Mouse (Mus musculus): ENCODE data around the gene Rhov.

Rhov gene

DNA sequence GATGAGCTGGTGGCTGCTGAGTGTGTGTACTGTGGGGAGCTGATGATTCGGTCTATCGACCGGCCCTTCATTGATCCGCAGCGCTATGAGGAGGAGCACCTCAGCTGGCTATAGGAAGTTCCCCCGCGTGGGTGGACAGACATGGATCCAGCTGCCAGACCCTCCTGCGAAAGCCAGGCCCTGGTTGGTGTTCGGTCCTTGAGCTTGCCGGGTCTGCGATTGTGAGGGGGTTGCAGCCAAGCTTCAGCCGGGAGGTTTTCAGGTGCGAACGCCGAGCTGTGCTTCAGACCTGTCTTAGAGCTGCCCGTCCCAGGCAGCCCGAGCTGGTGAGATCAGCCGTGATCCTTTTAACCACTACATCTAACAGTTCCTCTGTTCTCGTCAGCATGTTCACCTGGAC is 26.4 kb upstream of the Rhov start:
- POLR2A ChIA-PET: interaction anchor here in 3 of 4 experiments (0.6 to 4.8 kb wide), 18 partner anchors 9 to 219 kb away, joined by 3 to 45 read pairs (median 4); partner anchors contain the start of genes Vps18 (in 2 of the 3), Chac1 (in 1 of the 3), Dll4 (in 1 of the 3) and Ino80 (in 1 of the 3)
- CTCF ChIA-PET: interaction anchor here (0.5 to 4.4 kb wide), 24 partner anchors 9 to 217 kb away, joined by 3 to 37 read pairs (median 6); partner anchors contain the start of genes Vps18 (in 4 of the 4) and Rhov (in 1 of the 4)

DNA sequence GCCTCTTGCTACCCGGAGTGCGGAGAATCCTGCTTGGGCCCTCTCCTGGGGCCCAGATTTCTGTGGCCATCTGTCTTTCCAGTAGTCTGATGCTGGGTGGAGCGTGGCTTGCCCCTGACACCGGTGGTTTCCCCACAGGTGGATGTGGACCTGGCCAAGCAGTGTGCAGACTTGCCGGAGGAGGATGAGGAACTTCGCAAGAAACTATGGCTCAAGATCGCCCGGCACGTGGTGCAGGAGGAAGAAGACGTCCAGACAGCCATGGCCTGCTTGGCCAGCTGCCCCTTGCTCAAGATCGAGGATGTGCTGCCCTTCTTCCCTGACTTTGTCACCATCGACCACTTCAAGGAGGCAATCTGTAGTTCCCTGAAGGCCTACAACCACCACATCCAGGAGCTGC is 25.7 kb upstream of the Rhov start:
- ChIA-PET CTCF (interaction anchor here (0.6 to 4.4 kb wide), 12 partner anchors 8 to 218 kb away, joined by 3 to 37 read pairs (median 13); partner anchors contain the start of gene Vps18 (in 4 of the 4)), POLR2A (interaction anchor here in 2 of 4 experiments (0.8 to 4.8 kb wide), 10 partner anchors 8 to 181 kb away, joined by 3 to 45 read pairs (median 4); partner anchors contain the start of genes Vps18 (in 2 of the 2), Dll4 (in 1 of the 2) and Ino80 (in 1 of the 2))

DNA sequence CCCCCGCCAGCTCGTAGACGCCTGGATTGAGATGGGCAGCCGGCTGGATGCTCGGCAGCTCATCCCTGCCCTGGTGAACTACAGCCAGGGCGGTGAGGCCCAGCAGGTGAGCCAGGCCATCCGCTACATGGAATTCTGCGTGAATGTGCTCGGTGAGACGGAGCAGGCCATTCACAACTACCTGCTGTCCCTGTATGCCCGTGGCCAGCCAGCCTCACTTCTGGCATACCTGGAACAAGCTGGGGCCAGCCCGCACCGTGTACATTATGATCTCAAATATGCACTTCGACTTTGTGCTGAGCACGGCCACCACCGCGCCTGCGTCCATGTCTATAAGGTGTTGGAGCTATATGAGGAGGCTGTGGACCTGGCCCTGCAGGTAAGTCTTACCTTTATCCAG is 23.3 kb upstream of the Rhov start:
- ChIA-PET CTCF (interaction anchor here (0.5 to 1.6 kb wide), 7 partner anchors 24 to 231 kb away, joined by 3 to 5 read pairs (median 4); partner anchors contain the start of gene Rhov (in 1 of the 4)), POLR2A (interaction anchor here in 3 of 4 experiments (0.5 to 1.9 kb wide), 19 partner anchors 9 to 183 kb away, joined by 3 to 6 read pairs (median 3); partner anchors contain the start of genes Ino80 (in 2 of the 3) and Dll4 (in 1 of the 3))

DNA sequence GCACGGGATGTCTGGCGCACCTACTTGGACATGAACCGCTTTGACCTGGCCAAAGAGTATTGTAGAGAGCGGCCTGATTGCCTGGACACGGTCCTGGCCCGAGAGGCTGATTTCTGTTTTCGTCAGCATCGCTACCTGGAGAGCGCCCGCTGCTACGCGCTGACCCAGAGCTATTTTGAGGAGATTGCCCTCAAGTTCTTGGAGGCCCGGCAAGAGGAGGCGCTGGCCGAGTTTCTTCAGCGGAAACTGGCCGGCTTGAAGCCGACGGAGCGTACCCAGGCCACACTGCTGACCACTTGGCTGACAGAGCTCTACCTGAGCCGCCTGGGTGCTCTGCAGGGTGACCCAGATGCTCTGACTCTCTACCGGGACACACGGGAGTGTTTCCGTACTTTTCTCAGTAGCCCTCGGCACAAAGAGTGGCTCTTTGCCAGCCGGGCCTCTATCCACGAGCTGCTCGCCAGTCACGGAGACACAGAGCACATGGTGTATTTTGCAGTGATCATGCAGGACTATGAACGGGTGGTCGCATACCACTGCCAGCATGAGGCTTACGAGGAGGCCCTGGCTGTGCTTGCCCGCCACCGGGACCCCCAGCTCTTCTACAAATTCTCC is 22.8 kb upstream of the Rhov start:
- CTCF ChIA-PET: interaction anchor here in 3 of 4 experiments (0.9 to 1.6 kb wide), 5 partner anchors 23 to 218 kb away, joined by 3 to 5 read pairs (median 4); partner anchors contain the start of gene Rhov (in 1 of the 3)
- POLR2A ChIA-PET: interaction anchor here in 3 of 4 experiments (0.7 to 1.9 kb wide), 16 partner anchors 9 to 184 kb away, joined by 3 to 6 read pairs (median 4); partner anchors contain the start of genes Ino80 (in 2 of the 3) and Dll4 (in 1 of the 3)

DNA sequence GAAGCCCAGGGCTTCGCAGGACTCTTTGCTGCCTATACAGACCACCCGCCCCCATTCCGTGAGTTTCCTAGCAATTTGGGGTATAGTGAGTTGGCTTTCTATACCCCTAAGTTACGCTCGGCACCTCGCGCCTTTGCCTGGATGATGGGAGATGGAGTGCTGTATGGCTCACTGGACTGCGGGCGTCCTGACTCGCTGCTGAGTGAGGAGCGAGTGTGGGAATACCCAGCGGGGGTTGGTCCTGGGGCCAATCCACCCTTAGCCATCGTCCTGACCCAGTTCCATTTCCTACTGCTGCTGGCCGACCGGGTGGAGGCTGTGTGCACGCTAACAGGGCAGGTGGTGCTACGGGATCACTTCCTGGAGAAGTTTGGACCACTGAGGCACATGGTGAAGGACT is 22.2 kb upstream of the Rhov start:
- ChIA-PET POLR2A (interaction anchor here in 2 of 4 experiments (0.9 to 1.6 kb wide), 4 partner anchors 16 to 90 kb away, joined by 3 to 6 read pairs (median 4); no protein-coding TSS in a partner anchor), CTCF (interaction anchor here in 1 of 4 experiments (1.4 kb wide), 2 partner anchors 42 to 219 kb away, joined by 4 to 5 read pairs; no protein-coding TSS in a partner anchor)

DNA sequence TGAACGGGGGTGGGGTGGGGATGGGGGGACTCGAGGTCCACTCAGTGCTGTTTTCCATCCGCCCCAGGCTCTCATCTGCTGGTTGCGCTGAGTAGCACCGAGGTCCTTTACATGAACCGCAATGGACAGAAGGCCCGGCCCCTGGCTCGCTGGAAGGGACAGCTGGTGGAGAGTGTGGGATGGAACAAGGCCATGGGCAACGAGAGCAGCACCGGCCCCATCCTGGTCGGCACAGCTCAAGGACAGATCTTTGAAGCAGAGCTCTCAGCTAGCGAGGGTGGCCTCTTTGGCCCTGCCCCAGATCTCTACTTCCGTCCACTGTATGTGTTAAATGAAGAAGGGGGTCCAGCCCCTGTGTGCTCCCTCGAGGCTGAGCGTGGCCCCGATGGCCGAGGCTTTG is 21.8 kb upstream of the Rhov start:
- POLR2A ChIA-PET: interaction anchor here in 2 of 4 experiments (0.9 to 1.2 kb wide), 2 partner anchors 16 to 19 kb away, joined by 3 read pairs; no protein-coding TSS in a partner anchor
- CTCF ChIA-PET: no interaction called here

DNA sequence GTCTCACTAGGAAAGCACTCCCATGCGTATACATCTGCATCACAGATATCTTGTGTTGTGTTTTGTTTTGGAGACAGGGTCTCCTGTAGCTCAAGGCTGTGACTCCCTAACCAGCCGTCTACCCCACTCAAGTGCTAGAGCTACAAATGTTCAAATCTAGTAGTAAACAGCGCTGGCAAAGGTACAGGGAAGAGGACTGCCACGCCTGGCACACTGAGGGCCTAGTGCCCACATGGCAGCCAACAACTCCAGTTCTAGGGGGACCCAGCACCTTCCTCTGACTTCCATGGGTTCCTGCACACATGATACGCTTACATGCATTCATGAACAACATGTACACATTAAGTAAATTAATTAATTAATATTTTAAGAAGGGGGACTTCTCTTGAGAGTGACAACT is 21.2 kb upstream of the Rhov start:
- CTCF ChIA-PET: interaction anchor here in 1 of 4 experiments (0.7 kb wide), 1 partner anchor 164 kb away, joined by 6 read pairs; no protein-coding TSS in a partner anchor
- POLR2A ChIA-PET: interaction anchor here in 2 of 4 experiments (0.5 to 1.3 kb wide), 6 partner anchors 15 to 60 kb away, joined by 3 to 7 read pairs (median 3); partner anchors contain the start of gene Chac1 (in 1 of the 2)

DNA sequence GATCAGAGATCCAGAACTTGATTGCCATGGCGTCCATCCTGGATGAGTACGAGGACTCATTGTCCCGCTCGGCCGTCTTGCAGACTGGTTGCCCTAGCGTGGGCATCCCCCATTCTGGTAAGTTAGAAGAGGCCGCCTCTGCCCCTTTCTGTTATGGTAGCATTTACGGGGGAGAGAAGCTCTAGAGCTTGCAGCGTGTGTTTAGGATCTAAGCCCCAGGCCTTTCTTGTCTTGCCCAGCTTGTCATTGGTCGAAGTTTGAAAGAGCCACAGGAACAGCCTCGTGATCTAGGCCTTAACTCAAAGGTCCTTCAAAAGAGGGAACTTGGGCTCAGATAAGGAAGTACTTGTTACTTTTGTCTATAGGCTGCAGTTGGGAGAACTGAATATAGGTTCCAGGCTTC is 17.9 kb upstream of the Rhov start:
- ChIA-PET CTCF (interaction anchor here (0.6 to 3.6 kb wide), 54 partner anchors 9 to 259 kb away, joined by 3 to 115 read pairs (median 5); partner anchors contain the start of genes Dll4 (in 2 of the 4), Rhov (in 2 of the 4), Chp1 (in 1 of the 4) and Exd1 (in 1 of the 4)), POLR2A (interaction anchor here (0.5 to 4.3 kb wide), 49 partner anchors 9 to 387 kb away, joined by 3 to 64 read pairs (median 4); partner anchors contain the start of genes Rhov (in 3 of the 4), Dll4 (in 2 of the 4), Ccdc32 (in 1 of the 4) and Chac1 (in 1 of the 4))

DNA sequence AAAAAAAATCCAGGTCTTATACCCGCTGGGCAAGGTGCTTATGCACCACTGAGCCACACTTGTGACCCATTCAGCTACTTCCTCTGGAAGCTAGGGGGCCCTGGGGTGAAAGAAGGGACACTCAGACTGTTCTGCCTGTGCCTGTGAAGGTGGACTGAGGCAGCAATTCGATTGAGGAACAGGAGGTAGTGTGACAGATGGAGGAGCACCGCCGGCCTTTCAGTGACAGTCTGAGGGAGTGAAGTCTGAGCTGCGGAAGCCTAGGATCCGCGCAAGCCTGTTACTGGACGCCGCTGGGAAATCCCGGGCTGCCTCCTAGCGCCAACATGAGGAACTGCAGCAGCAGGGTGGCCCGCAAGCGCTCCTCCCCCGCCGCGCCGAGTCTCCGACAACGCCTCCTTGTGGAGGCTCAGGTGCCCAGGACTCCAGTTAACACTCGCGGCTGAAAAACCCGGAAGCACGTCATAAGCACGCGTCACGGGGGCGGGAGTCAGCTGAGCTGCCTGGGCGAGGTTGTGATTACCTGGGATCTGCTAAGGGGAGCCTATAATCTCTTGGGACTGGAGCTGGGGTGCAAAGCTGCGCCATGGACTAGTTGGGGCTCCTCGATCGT is 17.3 kb upstream of the Rhov start, which contains the start of gene Vps18:
Gene Vps18, plus strand, starts transcription at position 471 of the 613 bp plus-strand sequence.
- ChIA-PET CTCF (interaction anchor here (0.6 to 3.6 kb wide), 78 partner anchors 8 to 676 kb away, joined by 3 to 115 read pairs (median 4); partner anchors contain the start of genes Dll4 (in 2 of the 4), Rhov (in 2 of the 4), Chp1 (in 1 of the 4) and Exd1 (in 1 of the 4)), POLR2A (interaction anchor here (0.5 to 4.3 kb wide), 68 partner anchors 8 to 386 kb away, joined by 3 to 64 read pairs (median 4); partner anchors contain the start of genes Rhov (in 3 of the 4), Dll4 (in 2 of the 4), Spint1 (in 2 of the 4) and Ccdc32 (in 1 of the 4))

DNA sequence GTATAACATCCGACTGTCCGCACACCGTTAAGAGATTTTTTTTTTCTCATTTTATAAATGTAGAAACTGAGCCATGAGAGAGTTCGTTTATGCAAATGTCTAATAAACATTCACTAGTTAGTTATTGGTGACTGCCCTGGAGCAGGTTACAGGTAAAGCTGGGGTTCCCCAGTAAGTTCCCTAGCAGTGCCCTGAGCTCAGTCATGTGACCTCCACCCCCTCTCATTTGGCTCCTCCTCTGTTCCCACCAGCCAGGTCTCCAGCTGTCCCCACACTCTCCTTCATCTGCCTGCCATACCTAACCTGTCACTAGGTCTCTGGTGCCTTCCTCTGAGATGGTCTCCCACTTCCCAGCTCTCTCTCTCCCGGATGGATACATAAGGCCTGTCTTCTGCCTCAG is 16.3 kb upstream of the Rhov start:
- ChIA-PET POLR2A (interaction anchor here (0.7 to 4.3 kb wide), 33 partner anchors 10 to 190 kb away, joined by 3 to 64 read pairs (median 6); partner anchors contain the start of genes Rhov (in 3 of the 4), Dll4 (in 2 of the 4), Ino80 (in 1 of the 4) and Spint1 (in 1 of the 4)), CTCF (interaction anchor here (0.5 to 3.6 kb wide), 47 partner anchors 10 to 675 kb away, joined by 3 to 115 read pairs (median 5); partner anchors contain the start of genes Dll4 (in 2 of the 4), Rhov (in 2 of the 4), Chp1 (in 1 of the 4) and Exd1 (in 1 of the 4))

DNA sequence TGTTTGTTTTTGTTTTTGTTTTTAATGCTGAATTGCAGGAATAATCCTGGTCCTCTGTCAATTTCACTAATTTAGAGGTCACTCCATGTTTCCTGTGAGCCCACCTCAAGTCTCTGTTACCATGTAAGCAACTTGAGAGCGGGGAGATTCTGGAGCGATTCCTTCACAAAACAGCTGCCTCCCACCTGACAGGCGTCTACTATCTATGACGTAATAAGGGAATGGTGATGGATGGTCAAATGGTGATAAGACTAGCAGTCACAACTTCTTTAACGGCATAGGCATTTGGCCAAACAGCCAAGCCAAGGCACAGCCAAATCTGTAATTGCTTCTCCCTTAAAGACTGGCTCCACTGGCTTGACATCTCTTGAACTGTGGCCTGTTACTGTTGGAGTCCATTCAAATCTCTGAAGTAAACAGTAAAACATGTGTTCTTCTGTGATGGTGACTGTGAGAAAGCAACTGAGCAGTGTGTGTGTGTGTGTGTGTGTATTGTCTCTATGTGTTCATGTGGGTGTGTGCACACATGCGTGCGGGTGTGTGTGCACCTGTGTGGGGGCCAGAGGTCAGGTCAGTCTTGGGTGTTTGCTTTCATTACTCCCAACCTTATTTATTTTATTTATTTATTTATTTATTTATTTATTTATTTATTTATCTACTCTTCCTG is 11.0 kb upstream of the Rhov start:
- ChIA-PET POLR2A (interaction anchor here in 2 of 4 experiments (0.6 to 1.6 kb wide), 2 partner anchors 12 to 154 kb away, joined by 3 to 4 read pairs; no protein-coding TSS in a partner anchor), CTCF (interaction anchor here in 1 of 4 experiments (0.7 kb wide), 1 partner anchor 210 kb away, joined by 4 read pairs; no protein-coding TSS in a partner anchor)

DNA sequence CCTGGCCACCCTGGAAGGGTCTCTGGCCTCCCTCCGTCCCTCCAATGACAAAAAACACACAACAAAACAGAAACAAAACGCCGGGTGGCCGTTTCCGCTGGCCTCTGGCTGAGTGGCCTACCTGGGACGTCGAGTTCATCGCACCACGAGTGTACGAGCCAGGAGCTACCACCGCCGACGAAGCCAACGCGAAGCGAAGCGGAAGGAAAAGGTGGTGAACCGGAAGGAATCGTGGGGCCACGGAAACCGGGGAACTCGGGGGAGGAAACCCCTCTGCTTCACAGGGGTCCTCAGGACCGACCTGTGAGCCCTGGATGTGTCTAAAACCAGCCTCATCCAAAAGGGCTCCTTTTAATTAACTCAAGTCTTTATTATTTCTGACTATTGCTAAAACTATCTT is 6.7 kb upstream of the Rhov start:
- CTCF ChIA-PET: no interaction called here
- POLR2A ChIA-PET: interaction anchor here in 2 of 4 experiments (1.1 to 1.5 kb wide), 3 partner anchors 9 to 137 kb away, joined by 4 read pairs; no protein-coding TSS in a partner anchor

DNA sequence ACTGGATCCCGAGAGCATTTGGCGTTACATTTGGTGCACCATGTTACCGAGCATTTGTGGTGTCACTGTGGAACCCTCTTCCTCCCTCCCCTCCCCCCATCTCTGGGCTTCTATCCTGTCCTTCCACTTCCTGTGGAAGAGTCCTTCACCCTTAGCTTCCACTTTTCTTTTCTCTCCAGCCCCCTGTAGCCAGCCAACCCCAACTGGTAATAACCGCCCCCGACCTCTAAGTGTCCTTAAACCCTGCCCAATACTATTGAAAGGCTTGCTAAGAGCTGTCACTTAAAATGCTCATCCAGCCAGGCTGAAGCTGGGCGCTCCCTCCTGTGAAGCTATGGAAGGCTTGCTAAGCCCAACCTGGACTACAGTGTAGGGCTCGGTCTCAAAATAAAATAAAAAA is 5.9 kb upstream of the Rhov start:
- CTCF ChIA-PET: interaction anchor here (0.6 to 1.7 kb wide), 12 partner anchors 11 to 119 kb away, joined by 3 to 13 read pairs (median 4); partner anchors contain the start of gene Vps18 (in 4 of the 4)
- POLR2A ChIA-PET: interaction anchor here (0.6 to 1.9 kb wide), 25 partner anchors 9 to 223 kb away, joined by 3 to 32 read pairs (median 4); partner anchors contain the start of genes Spint1 (in 2 of the 4), Vps18 (in 2 of the 4) and Ino80 (in 1 of the 4)

DNA sequence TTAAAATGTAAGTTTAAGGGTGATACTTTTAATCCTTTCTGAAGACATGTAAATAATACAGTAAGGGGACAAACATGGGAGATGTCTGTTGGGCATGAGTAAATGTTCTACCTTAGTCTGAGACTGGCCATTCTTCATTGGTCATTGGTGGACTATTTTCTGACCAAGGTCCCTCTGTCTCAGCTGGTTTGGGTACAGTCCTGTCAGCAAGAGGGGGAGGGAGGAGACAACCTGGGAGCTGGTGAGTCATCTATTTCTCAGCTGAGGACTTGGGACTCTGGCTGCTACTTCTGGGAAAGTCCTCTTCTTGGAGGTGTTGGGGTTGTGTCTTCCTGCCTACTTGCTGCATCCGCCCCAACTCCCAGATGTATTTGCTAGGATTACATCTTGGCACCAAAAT is 3.1 kb upstream of the Rhov start:
- ChIA-PET POLR2A (interaction anchor here in 1 of 4 experiments (0.6 to 1.6 kb wide), 2 partner anchors 19 to 26 kb away, joined by 3 read pairs; no protein-coding TSS in a partner anchor), CTCF (interaction anchor here in 1 of 4 experiments (1.2 kb wide), 1 partner anchor 14 kb away, joined by 4 read pairs; the partner anchor contains the start of gene Vps18)

DNA sequence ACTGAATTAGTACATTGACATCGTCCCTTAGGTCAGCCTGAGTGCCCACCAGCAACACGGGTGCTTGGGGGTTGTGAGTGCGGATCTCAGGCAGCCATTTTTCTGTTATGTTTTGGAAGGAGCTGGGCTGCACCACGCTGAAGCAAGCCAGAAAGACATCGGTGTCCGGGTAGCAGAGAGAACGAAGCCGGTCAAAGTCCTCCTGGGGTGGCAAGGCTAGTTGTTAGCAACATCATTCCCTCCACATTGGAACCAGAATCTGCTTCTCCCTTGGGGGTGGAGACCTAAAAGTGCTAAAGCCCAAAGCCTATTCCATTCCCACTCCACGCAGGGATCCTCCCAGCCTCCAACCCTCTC is 808 bp downstream of the Rhov start:
- CTCF ChIA-PET: interaction anchor here (0.5 to 3.6 kb wide), 15 partner anchors 16 to 249 kb away, joined by 3 to 26 read pairs (median 4); partner anchors contain the start of genes Vps18 (in 2 of the 4) and Dll4 (in 1 of the 4)

DNA sequence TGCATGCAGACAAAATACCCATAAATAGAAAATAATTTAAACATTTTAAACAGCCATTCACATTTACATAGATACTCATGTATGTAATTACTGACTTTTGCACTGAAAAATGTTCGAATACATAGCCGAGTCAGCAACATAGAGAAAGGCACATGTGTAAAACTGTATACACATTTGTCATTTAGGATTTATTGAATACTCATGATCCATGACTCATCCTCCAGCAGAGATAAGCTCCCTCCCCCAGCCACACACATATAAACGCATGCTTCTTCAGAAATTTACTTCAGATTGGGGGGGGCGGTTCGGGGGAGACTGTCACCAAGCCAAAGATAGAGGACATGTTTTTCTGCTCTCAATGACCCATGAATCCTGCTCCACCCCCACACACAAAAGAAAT is 7.3 kb downstream of the Rhov start:
- POLR2A ChIA-PET: interaction anchor here (0.5 to 1.5 kb wide), 6 partner anchors 9 to 28 kb away, joined by 3 to 5 read pairs (median 4); no protein-coding TSS in a partner anchor
- CTCF ChIA-PET: interaction anchor here in 2 of 4 experiments (1.4 to 2.1 kb wide), 2 partner anchors 25 kb away, joined by 6 to 7 read pairs; partner anchors contain the start of gene Vps18 (in 2 of the 2)

More for the DNA sequence above, 808 bp downstream of the Rhov start:
- POLR2A ChIA-PET: interaction anchor here in 3 of 4 experiments (0.6 to 3.8 kb wide), 14 partner anchors 18 to 208 kb away, joined by 3 to 24 read pairs (median 3); partner anchors contain the start of genes Vps18 (in 3 of the 3), Spint1 (in 2 of the 3), Dnajc17 (in 1 of the 3) and Ino80 (in 1 of the 3)
